In the genomic region with DNA sequence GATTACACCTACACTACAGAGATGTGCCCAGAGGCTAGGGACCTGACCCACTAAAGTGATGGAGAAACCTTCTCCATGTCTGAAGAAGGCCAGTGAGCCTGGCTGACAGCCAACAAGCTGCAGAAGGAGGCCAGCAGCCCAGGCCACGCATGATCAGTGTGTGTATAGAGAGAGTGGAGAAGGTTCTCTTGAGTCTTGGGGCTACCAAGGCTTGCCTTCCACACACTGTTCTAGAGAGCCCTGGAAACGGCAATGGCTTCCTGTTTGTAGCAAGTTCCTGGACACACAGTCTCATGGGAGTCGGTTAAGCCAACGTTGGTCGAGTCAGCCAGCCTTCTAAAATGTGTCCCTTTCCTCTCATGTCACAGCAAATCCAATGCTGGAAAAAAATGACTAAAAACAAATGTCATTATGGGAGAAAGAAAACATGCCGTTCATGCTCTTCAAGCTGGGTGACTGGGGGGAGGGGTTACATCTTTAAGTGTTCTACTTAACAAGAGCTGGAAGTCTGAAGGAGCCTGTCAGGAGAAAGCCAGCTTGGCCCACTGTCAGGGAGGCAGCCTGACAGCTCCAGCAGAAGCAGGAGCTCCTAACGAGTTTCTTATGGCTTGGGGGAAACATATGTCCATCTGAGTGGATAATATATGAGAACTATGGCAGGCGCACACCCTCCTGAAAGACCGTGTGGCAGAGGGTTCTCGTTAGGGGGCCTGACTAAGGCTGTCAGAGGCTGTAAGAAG, we compare ENCODE assay signal across 10 mouse cellular contexts.
DNase-seq lines count a peak whose midpoint lies in the region; ATAC-seq lines count a peak whose summit lies in the region.
"Had no signal": no experiment of that assay in that cellular context is flagged by ENCODE, and none has a peak within 500 bp of the region (broad histone marks: within the 10 kb centered on the region; RNA-seq: fewer than 3 reads in every experiment).

No protein-coding gene starts in this region.

- H3K9ac ChIP-seq in midbrain, embryonic 12.5 days (replicated peaks): no peak overlapping the region
- H3K9ac ChIP-seq in midbrain, embryonic 15.5 days: no peak overlapping the region

- H3K4me1 ChIP-seq in midbrain, embryonic 12.5 days: peaks cover 37% of the 10 kb centered on the region
- peaks cover 18% of the 10 kb centered on the region for H3K4me1 ChIP-seq in midbrain, embryonic 15.5 days

- H3K4me2 ChIP-seq in midbrain, embryonic 12.5 days (replicated peaks): no peak overlapping the region
- H3K4me2 ChIP-seq in midbrain, embryonic 15.5 days: no peak overlapping the region

- DNase-seq in cerebellum, adult 11-12 months: peak; percentile 16
- DNase-seq in cerebellum, adult 11 months: no peak
- DNase-seq in kidney, adult 9 months: peak; percentile 27
- DNase-seq in skeletal muscle tissue, adult 2 months (ENCODE audit: low read depth, low spot score): peak; percentile 13
- DNase-seq in thymus, adult 18-20 months: no peak
- DNase-seq in T-cell, adult 2 months (ENCODE audit: low spot score): no peak
- DNase-seq: spleen, adult 18-20 months had no signal

- no peaks in the 10 kb centered on the region for H3K9me3 ChIP-seq in midbrain, embryonic 12.5 days
- H3K9me3 ChIP-seq in midbrain, embryonic 15.5 days: no peaks in the 10 kb centered on the region
- H3K9me3 ChIP-seq: megakaryocyte, embryonic 14.5 days had no signal

- 74% methylated on average over 10 of the region's 10 CpGs for WGBS in midbrain, embryonic 12.5 days
- WGBS in midbrain, embryonic 15.5 days: 59% methylated on average over 10 of the region's 10 CpGs

- peak overlapping the region; percentile 40; the same call in 1 of the 2 replicates for H3K27ac ChIP-seq in midbrain, embryonic 12.5 days (replicated peaks)
- no peak overlapping the region for H3K27ac ChIP-seq in midbrain, embryonic 15.5 days

- H3K27me3 ChIP-seq in midbrain, embryonic 12.5 days: peaks cover 28% of the 10 kb centered on the region
- no peaks in the 10 kb centered on the region for H3K27me3 ChIP-seq in midbrain, embryonic 15.5 days (replicated peaks)

- no peaks in the 10 kb centered on the region for H3K36me3 ChIP-seq in midbrain, embryonic 12.5 days
- no peaks in the 10 kb centered on the region for H3K36me3 ChIP-seq in midbrain, embryonic 15.5 days (replicated peaks)

- no peak overlapping the region for H3K4me3 ChIP-seq in midbrain, embryonic 12.5 days
- H3K4me3 ChIP-seq in midbrain, embryonic 15.5 days: no peak overlapping the region
- H3K4me3 ChIP-seq: megakaryocyte, embryonic 14.5 days had no signal

- ATAC-seq in midbrain, embryonic 12.5 days (ENCODE audit: low FRiP score, low read depth): no peak
- ATAC-seq in midbrain, embryonic 15.5 days (replicated peaks): no peak

Comparison
In these comparisons a context has a peak if more than half of its experiments do, and no peak if none do; other contexts are left out.
1. DNase-seq: peak in cerebellum, adult 11-12 months (single experiment), kidney, adult 9 months (single experiment) and skeletal muscle tissue, adult 2 months (single experiment); none in cerebellum, adult 11 months (single experiment), thymus, adult 18-20 months (0 of 2) and T-cell, adult 2 months (single experiment).